Comparison of ENCODE assay signal across 8 mouse cellular contexts in genomic region chr10:42501775-42502348, GRCm38 (mm10). TPM values are rescaled to one million over a fixed set of nuclear protein-coding genes. Genes with fewer than 3 reads are reported as not detected.
DNase-seq lines count a peak whose midpoint lies in the region; ATAC-seq and TF ChIP-seq lines count a peak whose summit lies in the region.

Gene Snx3, plus strand, starts transcription at chr10:42502030.

- peak within 1 kb of the TSS; percentile 98 for H3K27ac ChIP-seq in heart, embryonic 11.5 days (ENCODE audit: low read depth, low read length)
- H3K27ac ChIP-seq in kidney, embryonic 16.5 days (ENCODE audit: low read length) = peak within 1 kb of the TSS; percentile 99
- H3K27ac ChIP-seq in liver, adult 2 months (replicated peaks; ENCODE audit: insufficient read depth, low read depth, low read length) = peak within 1 kb of the TSS; percentile 81
- H3K27ac ChIP-seq in stomach, embryonic 14.5 days (ENCODE audit: low read length) = peak within 1 kb of the TSS; percentile 98

- peak within 1 kb of the TSS; percentile 92 for H3K9ac ChIP-seq in heart, embryonic 11.5 days (ENCODE audit: low read depth, low read length)
- peak within 1 kb of the TSS; percentile 95 for H3K9ac ChIP-seq in kidney, embryonic 16.5 days (replicated peaks; ENCODE audit: low read length)
- peak within 1 kb of the TSS; percentile 88 for H3K9ac ChIP-seq in liver, adult 2 months (ENCODE audit: low read depth, low read length)
- H3K9ac ChIP-seq in stomach, embryonic 14.5 days (replicated peaks; ENCODE audit: low read depth, low read length) = peak within 1 kb of the TSS; percentile 89

- peak within 1 kb of the TSS; percentile 83 for H3K4me3 ChIP-seq in heart, embryonic 11.5 days (ENCODE audit: low read depth, low read length)
- peak within 1 kb of the TSS; percentile 85 for H3K4me3 ChIP-seq in kidney, embryonic 16.5 days (ENCODE audit: low read length)
- H3K4me3 ChIP-seq in liver, adult 2 months (ENCODE audit: insufficient read depth, low read depth, low read length) = peak within 1 kb of the TSS; percentile 79
- peak within 1 kb of the TSS; percentile 61 for H3K4me3 ChIP-seq in myocyte
- peak within 1 kb of the TSS; percentile 89 for H3K4me3 ChIP-seq in stomach, embryonic 14.5 days (ENCODE audit: low read depth, low read length)

- TF ChIP-seq POLR2A in liver, adult 2 months (IDR thresholded peaks at IDR 0.05; ENCODE audit: extremely low read depth, insufficient read depth, low read length) = peak; percentile 91
- peak; percentile 94 for TF ChIP-seq POLR2A in myocyte (IDR thresholded peaks at IDR 0.05; ENCODE audit: insufficient read length, low read depth)

- no peaks in the 10 kb centered on the region for H3K9me3 ChIP-seq in heart, embryonic 11.5 days (replicated peaks; ENCODE audit: control insufficient read depth, low read length)
- no peaks in the 10 kb centered on the region for H3K9me3 ChIP-seq in kidney, embryonic 16.5 days (ENCODE audit: low read length)
- H3K9me3 ChIP-seq in stomach, embryonic 14.5 days (ENCODE audit: control insufficient read depth, low read depth, low read length) = no peaks in the 10 kb centered on the region

- H3K4me1 ChIP-seq in heart, embryonic 11.5 days (ENCODE audit: control insufficient read depth, insufficient read depth, low read length) = peaks cover 6% of the 10 kb centered on the region
- peaks cover 15% of the 10 kb centered on the region; the same call in 1 of the 2 replicates for H3K4me1 ChIP-seq in kidney, embryonic 16.5 days (ENCODE audit: insufficient read depth, low read length)
- H3K4me1 ChIP-seq in liver, adult 2 months (ENCODE audit: control insufficient read depth, insufficient read depth, low read length) = peaks cover 6% of the 10 kb centered on the region
- H3K4me1 ChIP-seq in stomach, embryonic 14.5 days (ENCODE audit: control insufficient read depth, insufficient read depth, low read length) = no peaks in the 10 kb centered on the region; the same call in 1 of the 2 replicates

- under 1% methylated on average over 60 of the region's 68 CpGs for WGBS in heart, embryonic 11.5 days (ENCODE audit: insufficient replicate concordance)
- WGBS in kidney, embryonic 16.5 days = under 1% methylated on average over 67 of the region's 68 CpGs
- WGBS in liver, adult 2 months = under 1% methylated on average over 68 of the region's 68 CpGs
- under 1% methylated on average over 68 of the region's 68 CpGs for WGBS in stomach, embryonic 14.5 days

- H3K27me3 ChIP-seq in heart, embryonic 11.5 days (ENCODE audit: control insufficient read depth, insufficient read depth, low read length) = no peaks in the 10 kb centered on the region
- no peaks in the 10 kb centered on the region for H3K27me3 ChIP-seq in kidney, embryonic 16.5 days (ENCODE audit: insufficient read depth, low read length)
- no peaks in the 10 kb centered on the region for H3K27me3 ChIP-seq in liver, adult 2 months (ENCODE audit: control insufficient read depth, insufficient read depth, low read length)
- H3K27me3 ChIP-seq in myocyte (ENCODE audit: control insufficient read depth, insufficient read depth, insufficient read length) = no peaks in the 10 kb centered on the region
- no peaks in the 10 kb centered on the region for H3K27me3 ChIP-seq in stomach, embryonic 14.5 days (ENCODE audit: control insufficient read depth, insufficient read depth, low read length)

- TF ChIP-seq CTCF in liver, adult 2 months (IDR thresholded peaks at IDR 0.05; ENCODE audit: low read depth, low read length) = no peak

- peak within 1 kb of the TSS; percentile 85 for H3K4me2 ChIP-seq in heart, embryonic 11.5 days
- H3K4me2 ChIP-seq in kidney, embryonic 16.5 days (replicated peaks; ENCODE audit: low read depth, low read length) = peak within 1 kb of the TSS; percentile 77
- peak within 1 kb of the TSS; percentile 90 for H3K4me2 ChIP-seq in myocyte (ENCODE audit: low read depth)
- peak within 1 kb of the TSS; percentile 74 for H3K4me2 ChIP-seq in stomach, embryonic 14.5 days (replicated peaks; ENCODE audit: low read depth, low read length)

- H3ac ChIP-seq in myocyte (ENCODE audit: control insufficient read depth, insufficient read length) = peak within 1 kb of the TSS; percentile 39

- peaks cover 6% of the 10 kb centered on the region for H3K36me3 ChIP-seq in heart, embryonic 11.5 days (ENCODE audit: control insufficient read depth, insufficient read depth, low read length)
- no peaks in the 10 kb centered on the region for H3K36me3 ChIP-seq in kidney, embryonic 16.5 days (ENCODE audit: insufficient read depth, low read length)
- H3K36me3 ChIP-seq in liver, adult 2 months (ENCODE audit: control insufficient read depth, insufficient read depth, low read length) = no peaks in the 10 kb centered on the region
- no peaks in the 10 kb centered on the region for H3K36me3 ChIP-seq in myocyte (ENCODE audit: control insufficient read depth, insufficient read depth)
- H3K36me3 ChIP-seq in stomach, embryonic 14.5 days (ENCODE audit: control insufficient read depth, insufficient read depth, low read length) = no peaks in the 10 kb centered on the region

- H3K79me2 ChIP-seq in liver, adult 2 months (ENCODE audit: control insufficient read depth, insufficient read depth, low read length) = peaks cover 7% of the 10 kb centered on the region; the same call in 1 of the 2 replicates
- H3K79me2 ChIP-seq in myocyte (ENCODE audit: control insufficient read depth, insufficient read depth) = peaks cover 44% of the 10 kb centered on the region

- peak; percentile 95 to 96 for DNase-seq in B cell, adult 2 months
- DNase-seq in brain, adult 2 months (ENCODE audit: low read depth, low spot score) = peak; percentile 99
- DNase-seq in liver, adult 2 months (ENCODE audit: extremely low read depth, low read depth, low spot score) = peak; percentile 91

- ATAC-seq in erythroblast, adult 5-6 weeks (replicated peaks; ENCODE audit: low FRiP score, poor library complexity, severe bottlenecking) = peak; percentile 93
- ATAC-seq in heart, embryonic 11.5 days (replicated peaks; ENCODE audit: insufficient number of reproducible peaks, low FRiP score, low TSS enrichment) = peak; percentile 96
- ATAC-seq in kidney, embryonic 16.5 days (ENCODE audit: low FRiP score, low TSS enrichment) = peak; percentile 98
- peak; percentile 98 for ATAC-seq in stomach, embryonic 14.5 days (ENCODE audit: insufficient number of reproducible peaks, insufficient read depth, low FRiP score, low read depth)

TF ChIP-seq in myocyte, 11 proteins besides CTCF, POLR2A, EP300 and RAD21:
- peak in 2 of 3 experiments; percentile 54 to 78 for TF ChIP-seq MYOD1 (IDR thresholded peaks at IDR 0.05; ENCODE audit: control insufficient read depth in 1 of 3, insufficient read length in 2 of 3, low read depth in 2 of 3)
- TF ChIP-seq POLR2AphosphoS2 (IDR thresholded peaks at IDR 0.05; ENCODE audit: insufficient read length, low read depth) = peak; percentile 87
- TF ChIP-seq REST (IDR thresholded peaks at IDR 0.05; ENCODE audit: insufficient read depth, insufficient read length) = no peak
- TF ChIP-seq TCF12 (IDR thresholded peaks at IDR 0.05; ENCODE audit: insufficient read depth, poor library complexity, severe bottlenecking) = no peak
- TF ChIP-seq USF1 (IDR thresholded peaks at IDR 0.05; ENCODE audit: low read depth) = no peak
- no peak for TF ChIP-seq MAX (IDR thresholded peaks at IDR 0.05; ENCODE audit: low read depth)
- TF ChIP-seq E2F4 (IDR thresholded peaks at IDR 0.05; ENCODE audit: insufficient read depth) = no peak
- TF ChIP-seq SRF (IDR thresholded peaks at IDR 0.05; ENCODE audit: control insufficient read depth, insufficient read length, low read depth) = no peak
- TF ChIP-seq TCF3 (IDR thresholded peaks at IDR 0.05; ENCODE audit: insufficient read length, low read depth) = no peak
- peak in 2 of 3 experiments; percentile 56 to 91 for TF ChIP-seq MYOG (IDR thresholded peaks at IDR 0.05; ENCODE audit: control insufficient read depth in 1 of 3, insufficient read depth in 1 of 3, insufficient read length in 2 of 3, low read depth in 2 of 3)
- no peak for TF ChIP-seq CEBPB (IDR thresholded peaks at IDR 0.05; ENCODE audit: insufficient read depth, poor library complexity, severe bottlenecking)

RNA-seq across cellular contexts. Expression of gene Snx3, which starts in this region (rescaled TPM):
- total RNA-seq in erythroblast, adult 5-6 weeks (2015; ENCODE audit: low replicate concordance) = 116 and 134 TPM in 2 replicates
- 46.3 and 58.3 TPM in 2 replicates for total RNA-seq in erythroblast, adult 5-6 weeks (2017; ENCODE audit: low replicate concordance)
- 377 TPM in 2 replicates for polyA plus RNA-seq in heart, embryonic 11.5 days (2014; fragmentation: Nextera tagmentation; extraction: Ambion mirVana)
- 362 and 371 TPM in 2 replicates for polyA plus RNA-seq in kidney, embryonic 16.5 days (2015; fragmentation: Nextera tagmentation; extraction: Ambion mirVana)
- 26.9 and 31.7 TPM in 2 replicates for total RNA-seq in liver, adult 2 months (2014; rRNA removed)
- 146 and 169 TPM in 2 replicates for polyA plus RNA-seq in liver, adult 2 months (2012; rRNA removed)
- 251 TPM for polyA plus RNA-seq in myocyte (2012; fragmentation: generic; extraction: Trizol)
- 301 and 311 TPM in 2 replicates for polyA plus RNA-seq in stomach, embryonic 14.5 days (2014; fragmentation: Nextera tagmentation; extraction: Ambion mirVana)

Comparison
In these comparisons a context has a peak if more than half of its experiments do, and no peak if none do; other contexts are left out.
1. Peak in every context shown above with its lines: DNase-seq, ATAC-seq, H3K4me3 ChIP-seq and H3K27ac ChIP-seq.